Mouse (Mus musculus): ENCODE data around the gene Aamp. TPM values are rescaled to one million over a fixed set of nuclear protein-coding genes. Genes with fewer than 3 reads are reported as not detected.
A peak's percentile ranks its signal among the peaks of the same experiment; 100 is the strongest.

Aamp gene
- polyA plus RNA-seq, 2 experiments from 2014 or later: 139 to 184 TPM

- no peak for ATAC-seq
Observed at GRCm38 (mm10) chr1:74281372-74281771, 3.2 kb downstream of the Aamp start.

GRCm38 (mm10) chr1:74280591-74281325 lies 3.8 kb downstream of the Aamp start:
- ATAC-seq: no peak

- ATAC-seq: no peak
Observed at GRCm38 (mm10) chr1:74278988-74279387, 5.5 kb downstream of the Aamp start.

- no peak for ATAC-seq
Observed at GRCm38 (mm10) chr1:74278538-74278937, 6.0 kb downstream of the Aamp start, which contains the start of gene Gpbar1. Gpbar1 (plus strand) TSS chr1:74278550.

- no peak for ATAC-seq
Observed at GRCm38 (mm10) chr1:74277883-74278537, 6.5 kb downstream of the Aamp start.

- no peak for ATAC-seq
Observed at GRCm38 (mm10) chr1:74277041-74277440, 7.5 kb downstream of the Aamp start.

- ATAC-seq: no peak
Observed at GRCm38 (mm10) chr1:74275015-74275414, 9.5 kb downstream of the Aamp start.

- ATAC-seq: no peak
Observed at GRCm38 (mm10) chr1:74271659-74272058, 12.9 kb downstream of the Aamp start.

- peak; percentile 28 for ATAC-seq
Observed at GRCm38 (mm10) chr1:74268750-74269149, 15.8 kb downstream of the Aamp start.

- peak; percentile 74 for ATAC-seq
Observed at GRCm38 (mm10) chr1:74262510-74262909, 22.0 kb downstream of the Aamp start.

GRCm38 (mm10) chr1:74256782-74257181 lies 27.8 kb downstream of the Aamp start:
- ATAC-seq: no peak

GRCm38 (mm10) chr1:74255704-74256345 lies 28.7 kb downstream of the Aamp start:
- no peak for ATAC-seq

- no peak for ATAC-seq
Observed at GRCm38 (mm10) chr1:74250096-74250495, 34.4 kb downstream of the Aamp start.

GRCm38 (mm10) chr1:74249331-74249980 lies 35.1 kb downstream of the Aamp start:
- ATAC-seq: peak; percentile 1

GRCm38 (mm10) chr1:74248799-74249198 lies 35.7 kb downstream of the Aamp start:
- ATAC-seq: peak; percentile 97

GRCm38 (mm10) chr1:74245525-74245924 lies 39.0 kb downstream of the Aamp start:
- no peak for ATAC-seq

GRCm38 (mm10) chr1:74240832-74241231 lies 43.7 kb downstream of the Aamp start:
- no peak for ATAC-seq

- ATAC-seq: no peak
Observed at GRCm38 (mm10) chr1:74240311-74240710, 44.2 kb downstream of the Aamp start.

- ATAC-seq: no peak
Observed at GRCm38 (mm10) chr1:74239618-74240017, 44.9 kb downstream of the Aamp start.

GRCm38 (mm10) chr1:74239162-74239561 lies 45.4 kb downstream of the Aamp start:
- peak; percentile 37 for ATAC-seq

GRCm38 (mm10) chr1:74238136-74238535 lies 46.4 kb downstream of the Aamp start:
- peak; percentile 8 for ATAC-seq

GRCm38 (mm10) chr1:74237671-74238070 lies 46.9 kb downstream of the Aamp start:
- no peak for ATAC-seq
